Mouse (Mus musculus): ENCODE data around the gene Lama2. TPM values are rescaled to one million over a fixed set of nuclear protein-coding genes. Genes with fewer than 3 reads are reported as not detected.

Gene Lama2
- total and polyA plus RNA-seq, 3 experiments: 32.8 to 105 (median 88.2) TPM

DNA sequence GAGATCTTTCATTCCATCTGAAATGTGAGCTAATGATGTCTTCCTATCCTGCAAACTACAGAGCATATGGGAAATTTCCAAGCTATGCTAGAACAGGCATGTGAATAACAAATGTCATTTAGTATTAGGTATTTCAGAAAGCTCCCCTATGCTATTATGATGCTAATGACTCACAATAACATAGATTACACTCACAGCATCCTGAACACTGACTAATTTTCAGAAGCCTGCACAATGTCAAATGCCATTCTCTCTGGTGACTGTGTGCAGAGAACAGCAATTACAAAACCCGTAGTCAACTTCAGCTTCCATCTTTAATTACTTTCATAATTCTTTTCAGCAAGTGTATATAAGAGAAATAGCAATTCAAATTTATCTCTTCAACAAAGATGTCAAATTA, 596.9 kb downstream of the Lama2 start:
- TF ChIP-seq EP300 (IDR thresholded peaks at IDR 0.05; ENCODE audit: insufficient read depth, low read depth, low read length) (no peak), POLR2A (IDR thresholded peaks at IDR 0.05; ENCODE audit: insufficient read depth, low read depth, low read length) (no peak), CTCF (IDR thresholded peaks at IDR 0.05) (no peak)
- WGBS: 69% methylated on average over 1 of the region's 1 CpGs
- H3K4me3 ChIP-seq: no peak overlapping the region
- H3K36me3 ChIP-seq (ENCODE audit: control insufficient read depth, insufficient read depth, low read length): no peaks in the 10 kb centered on the region; the same call in 1 of the 2 replicates
- H3K9ac ChIP-seq (ENCODE audit: low read depth, low read length): no peak overlapping the region
- no peaks in the 10 kb centered on the region for H3K4me1 ChIP-seq (ENCODE audit: control insufficient read depth, insufficient read depth, low read length)
- H3K27me3 ChIP-seq (ENCODE audit: control insufficient read depth, insufficient read depth, low read length): no peaks in the 10 kb centered on the region
- H3K27ac ChIP-seq: no peak overlapping the region
- intact Hi-C loops (cut with DNase I): no loop called here
- no peaks in the 10 kb centered on the region for H3K79me2 ChIP-seq (replicated peaks; ENCODE audit: control insufficient read depth, insufficient read depth, low read length)
- no peak for DNase-seq

DNA sequence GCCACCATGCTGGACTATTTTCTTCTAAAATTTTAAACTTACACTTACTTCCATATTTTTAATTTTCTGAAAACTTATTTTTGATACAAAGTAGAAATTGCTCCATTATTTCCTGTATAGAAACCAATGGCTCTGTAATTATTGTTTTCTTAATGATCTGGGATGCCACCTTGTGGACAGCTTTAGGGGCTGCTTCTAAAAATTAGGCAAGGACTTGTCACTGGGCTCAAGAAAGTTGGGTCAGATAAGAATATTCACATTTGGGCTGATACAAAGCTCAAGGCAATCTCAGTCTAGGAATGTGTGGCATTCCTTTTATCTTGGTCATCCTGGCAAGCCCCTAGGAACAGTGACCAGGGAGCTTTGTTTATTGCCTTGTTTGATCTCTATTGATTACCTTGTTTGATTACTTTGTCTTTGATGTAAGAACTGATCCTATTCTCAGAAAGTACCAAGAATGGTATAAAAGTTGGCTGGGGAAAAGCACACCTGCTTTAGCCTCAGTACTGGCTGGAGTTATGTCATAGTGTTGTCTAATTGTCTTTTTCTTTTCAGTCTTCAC, 606.7 kb downstream of the Lama2 start:
- Histone ChIP-seq H3K9ac (ENCODE audit: low read depth, low read length) (no peak overlapping the region), H3K27me3 (ENCODE audit: control insufficient read depth, insufficient read depth, low read length) (no peaks in the 10 kb centered on the region), H3K4me1 (ENCODE audit: control insufficient read depth, insufficient read depth, low read length) (no peaks in the 10 kb centered on the region), H3K79me2 (replicated peaks; ENCODE audit: control insufficient read depth, insufficient read depth, low read length) (no peaks in the 10 kb centered on the region), H3K4me3 (no peak overlapping the region), H3K36me3 (ENCODE audit: control insufficient read depth, insufficient read depth, low read length) (no peaks in the 10 kb centered on the region), H3K27ac (no peak overlapping the region)
- intact Hi-C loops (cut with DNase I): no loop called here
- TF ChIP-seq CTCF (IDR thresholded peaks at IDR 0.05) (0 out of 2 replicates have a peak, but pooled peaks have one; percentile 11), POLR2A (IDR thresholded peaks at IDR 0.05; ENCODE audit: insufficient read depth, low read depth, low read length) (no peak)
- no peak for DNase-seq

DNA sequence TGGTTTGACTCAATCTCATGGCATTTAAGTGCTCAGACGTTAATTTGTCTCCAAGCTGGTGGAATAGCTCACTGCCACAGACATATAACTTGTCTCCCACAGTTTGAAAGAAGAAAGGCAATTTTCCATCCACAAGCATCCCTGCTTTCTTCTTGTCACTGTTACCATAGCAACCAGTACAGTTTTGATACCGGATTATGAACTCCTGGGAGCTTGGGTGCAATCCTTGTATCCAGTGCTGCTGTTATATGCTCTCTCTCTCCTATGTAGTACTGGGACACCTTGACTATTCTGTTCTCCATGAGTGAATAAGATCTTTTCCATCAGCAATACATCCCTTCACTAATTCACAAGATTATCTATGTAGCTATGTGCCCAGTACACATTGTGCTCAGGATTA, 612.2 kb downstream of the Lama2 start:
- H3K27me3 ChIP-seq (ENCODE audit: control insufficient read depth, insufficient read depth, low read length): no peaks in the 10 kb centered on the region
- TF ChIP-seq EP300 (IDR thresholded peaks at IDR 0.05; ENCODE audit: insufficient read depth, low read depth, low read length): no peak
- no peak for TF ChIP-seq POLR2A (IDR thresholded peaks at IDR 0.05; ENCODE audit: insufficient read depth, low read depth, low read length)
- TF ChIP-seq CTCF (IDR thresholded peaks at IDR 0.05): no peak
- no peaks in the 10 kb centered on the region for H3K79me2 ChIP-seq (replicated peaks; ENCODE audit: control insufficient read depth, insufficient read depth, low read length)
- no peaks in the 10 kb centered on the region for H3K36me3 ChIP-seq (ENCODE audit: control insufficient read depth, insufficient read depth, low read length)
- no peak overlapping the region for H3K9ac ChIP-seq (ENCODE audit: low read depth, low read length)
- H3K4me3 ChIP-seq: no peak overlapping the region
- H3K27ac ChIP-seq: no peak overlapping the region
- no peaks in the 10 kb centered on the region for H3K4me1 ChIP-seq (ENCODE audit: control insufficient read depth, insufficient read depth, low read length)
- 79% methylated on average over 2 of the region's 2 CpGs for WGBS
- intact Hi-C loops (cut with DNase I): no loop called here
- DNase-seq: no peak

DNA sequence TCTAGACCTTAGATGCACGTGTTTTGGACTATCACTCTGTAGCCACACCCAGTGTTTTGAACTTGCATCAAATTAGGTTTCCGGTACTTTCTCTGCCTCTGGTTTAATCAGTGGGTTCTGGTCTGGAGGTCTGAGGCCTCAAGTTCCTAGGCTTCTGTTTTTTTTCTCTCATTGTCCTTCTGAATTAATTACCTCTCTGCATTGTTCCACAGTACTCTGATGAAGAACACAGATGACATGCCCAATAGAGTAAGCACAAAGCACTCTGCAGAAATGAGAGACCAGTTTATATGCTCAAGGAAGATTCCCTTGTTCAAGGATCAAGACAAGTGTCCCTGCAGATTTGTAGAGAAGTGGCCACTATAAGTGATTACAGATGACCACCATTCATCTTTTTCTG, 613.8 kb downstream of the Lama2 start:
- WGBS: 47% methylated on average over 2 of the region's 2 CpGs
- no peak overlapping the region for H3K9ac ChIP-seq (ENCODE audit: low read depth, low read length)
- H3K4me3 ChIP-seq: no peak overlapping the region
- no peak for DNase-seq
- no peak for TF ChIP-seq POLR2A (IDR thresholded peaks at IDR 0.05; ENCODE audit: insufficient read depth, low read depth, low read length)
- TF ChIP-seq CTCF (IDR thresholded peaks at IDR 0.05): no peak
- no peak for TF ChIP-seq EP300 (IDR thresholded peaks at IDR 0.05; ENCODE audit: insufficient read depth, low read depth, low read length)
- H3K4me1 ChIP-seq (ENCODE audit: control insufficient read depth, insufficient read depth, low read length): no peaks in the 10 kb centered on the region
- H3K27ac ChIP-seq: no peak overlapping the region
- no peaks in the 10 kb centered on the region for H3K36me3 ChIP-seq (ENCODE audit: control insufficient read depth, insufficient read depth, low read length)
- no peaks in the 10 kb centered on the region for H3K27me3 ChIP-seq (ENCODE audit: control insufficient read depth, insufficient read depth, low read length)
- H3K79me2 ChIP-seq (replicated peaks; ENCODE audit: control insufficient read depth, insufficient read depth, low read length): no peaks in the 10 kb centered on the region
- intact Hi-C loops (cut with DNase I): no loop called here

DNA sequence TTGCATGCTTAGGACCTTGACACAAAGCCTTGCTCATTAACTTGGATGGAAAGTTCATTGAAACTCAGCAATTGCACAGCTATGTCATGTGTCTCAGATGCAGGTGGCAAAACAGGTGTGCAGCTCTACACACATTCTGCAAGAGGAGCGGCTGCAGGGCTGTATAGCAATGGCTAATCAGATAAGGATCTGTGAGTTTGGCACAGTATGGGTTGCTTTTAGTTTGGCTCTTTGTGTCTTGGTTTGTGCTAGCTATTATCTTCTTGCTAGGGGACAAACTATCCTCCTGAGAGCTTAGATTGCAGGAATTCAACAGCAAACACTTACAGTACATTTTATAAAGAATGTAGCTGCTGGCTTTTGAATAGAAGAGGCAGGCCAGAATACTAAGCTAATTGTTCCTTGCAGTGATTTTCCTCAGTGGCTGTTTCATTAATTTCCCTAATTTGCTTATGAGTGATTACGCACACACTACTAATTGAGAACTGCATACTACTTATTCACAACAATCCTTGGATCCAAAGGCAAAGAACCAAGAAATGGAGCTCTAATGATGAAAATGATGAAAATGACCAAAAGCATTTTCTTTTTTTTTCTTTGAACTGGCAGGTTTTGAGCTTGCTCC, 617.9 kb downstream of the Lama2 start:
- H3K4me3 ChIP-seq: no peak overlapping the region
- 96% methylated on average over 2 of the region's 2 CpGs for WGBS
- intact Hi-C loops (cut with DNase I): no loop called here
- no peak overlapping the region for H3K9ac ChIP-seq (ENCODE audit: low read depth, low read length)
- no peaks in the 10 kb centered on the region for H3K4me1 ChIP-seq (ENCODE audit: control insufficient read depth, insufficient read depth, low read length)
- no peaks in the 10 kb centered on the region for H3K79me2 ChIP-seq (replicated peaks; ENCODE audit: control insufficient read depth, insufficient read depth, low read length)
- no peak for TF ChIP-seq POLR2A (IDR thresholded peaks at IDR 0.05; ENCODE audit: insufficient read depth, low read depth, low read length)
- no peak for TF ChIP-seq EP300 (IDR thresholded peaks at IDR 0.05; ENCODE audit: insufficient read depth, low read depth, low read length)
- no peak for TF ChIP-seq CTCF (IDR thresholded peaks at IDR 0.05)
- H3K36me3 ChIP-seq (ENCODE audit: control insufficient read depth, insufficient read depth, low read length): no peaks in the 10 kb centered on the region
- H3K27ac ChIP-seq: no peak overlapping the region
- no peaks in the 10 kb centered on the region for H3K27me3 ChIP-seq (ENCODE audit: control insufficient read depth, insufficient read depth, low read length)
- DNase-seq: no peak

DNA sequence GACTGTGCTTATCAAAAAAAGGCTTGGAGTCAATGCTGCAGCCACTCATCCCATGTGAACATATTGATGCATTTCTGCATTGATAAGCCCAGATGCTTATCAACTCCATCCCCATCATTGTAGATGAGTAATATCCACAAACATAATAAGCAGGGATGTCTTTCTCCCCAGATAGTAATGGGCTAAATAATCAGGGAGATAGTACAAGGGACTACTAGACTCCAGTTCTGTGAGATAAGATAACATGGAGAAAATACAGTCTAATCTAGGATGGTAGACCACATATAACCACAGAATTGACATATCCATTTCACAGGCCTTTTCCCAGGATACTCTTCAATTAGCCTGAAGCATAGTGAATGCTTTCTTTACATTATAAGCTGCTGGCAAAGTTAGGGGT, 622.9 kb downstream of the Lama2 start:
- Histone ChIP-seq H3K27ac (no peak overlapping the region), H3K4me3 (no peak overlapping the region), H3K27me3 (ENCODE audit: control insufficient read depth, insufficient read depth, low read length) (no peaks in the 10 kb centered on the region), H3K9ac (ENCODE audit: low read depth, low read length) (no peak overlapping the region), H3K79me2 (replicated peaks; ENCODE audit: control insufficient read depth, insufficient read depth, low read length) (no peaks in the 10 kb centered on the region), H3K4me1 (ENCODE audit: control insufficient read depth, insufficient read depth, low read length) (peaks cover 2% of the 10 kb centered on the region; the same call in 1 of the 2 replicates), H3K36me3 (ENCODE audit: control insufficient read depth, insufficient read depth, low read length) (peaks cover 4% of the 10 kb centered on the region; the same call in 1 of the 2 replicates)
- TF ChIP-seq EP300 (IDR thresholded peaks at IDR 0.05; ENCODE audit: insufficient read depth, low read depth, low read length) (no peak), POLR2A (IDR thresholded peaks at IDR 0.05; ENCODE audit: insufficient read depth, low read depth, low read length) (no peak), CTCF (IDR thresholded peaks at IDR 0.05) (no peak)
- intact Hi-C loops (cut with DNase I): loop anchor here (2.0 to 10.0 kb wide), 3 partner anchors 78 to 624 kb away; no protein-coding TSS in a partner anchor
- DNase-seq: no peak

Measured in heart, adult 2 months (tissue).